Mouse (Mus musculus) midbrain, postnatal 0 days (tissue): ENCODE results near the gene Tyw5. TPM values are rescaled to one million over a fixed set of nuclear protein-coding genes. Genes with fewer than 3 reads are reported as not detected.

Experiments used
- ATAC-seq: fragments of 200-750 bp; cut with Nextera tagmentation; 2 replicates; pipeline ENCODE4 v1.8.0; 2017; ENCODE audit warnings: moderate number of reproducible peaks, mild to moderate bottlenecking, moderate TSS enrichment, moderate library complexity; ENCODE audit not compliant: low FRiP score
- DNase-seq: peaks from one replicate; pipeline ENCODE4 v3.0.0-alpha.2; 2015; ENCODE audit warnings: low spot score
- H3K27ac ChIP-seq: fragments of 300-500 bp; sonication (generic); 2 replicates; pipeline ENCODE4 v1.5.1; 2014; ENCODE audit warnings: low read depth, mild to moderate bottlenecking, low read length, mixed read lengths
- H3K27me3 ChIP-seq: fragments of 300-500 bp; sonication (generic); 2 replicates; pipeline ENCODE4 v1.6.1; 2014; ENCODE audit warnings: low read length, control low read depth, mixed read lengths; ENCODE audit not compliant: insufficient read depth
- H3K36me3 ChIP-seq: fragments of 300-500 bp; sonication (generic); 2 replicates; pipeline ENCODE4 v1.6.1; 2014; ENCODE audit warnings: low read length, control low read depth, mixed read lengths; ENCODE audit not compliant: insufficient read depth
- H3K4me1 ChIP-seq: fragments of 300-500 bp; sonication (generic); 2 replicates; pipeline ENCODE4 v1.6.1; 2014; ENCODE audit warnings: mild to moderate bottlenecking, control low read depth, antibody characterized with exemption, low read length, mixed read lengths; ENCODE audit not compliant: insufficient read depth
- H3K4me2 ChIP-seq: fragments of 300-500 bp; sonication (generic); 2 replicates; pipeline ENCODE4 v1.6.1; 2014; ENCODE audit warnings: low read depth, mild to moderate bottlenecking, low read length, mixed read lengths; ENCODE audit not compliant: poor library complexity, severe bottlenecking
- H3K4me3 ChIP-seq: fragments of 300-500 bp; sonication (generic); 2 replicates; pipeline ENCODE4 v1.5.1; 2014; ENCODE audit warnings: low read depth, mild to moderate bottlenecking, low read length, moderate library complexity
- H3K9ac ChIP-seq: fragments of 300-500 bp; sonication (generic); replicated peaks from 2 replicates; pipeline ENCODE4 v1.6.1; 2014; ENCODE audit warnings: mild to moderate bottlenecking, low read length, moderate library complexity, mixed read lengths; ENCODE audit not compliant: poor library complexity, severe bottlenecking
- H3K9me3 ChIP-seq: fragments of 300-500 bp; sonication (generic); 2 replicates; pipeline ENCODE4 v1.6.1; 2016; ENCODE audit warnings: low read length, control low read depth
- CTCF ChIP-seq: IDR thresholded peaks from 2 replicates; pipeline ENCODE4 v1.5.1; 2016; ENCODE audit warnings: antibody characterized with exemption, mild to moderate bottlenecking
- WGBS: fragments of 180-500 bp; shearing (Covaris S2); extraction: QIAGEN DNeasy Blood & Tissue Kit; methylation state at CpG from one replicate; pipeline ENCODE4 v1.1.7; 2014; 5-methylcytosine and 5-hydroxymethylcytosine counted together
- polyA plus RNA-seq: library from polyadenylated mRNA; unstranded; fragments of >200 nt; fragmentation: Nextera tagmentation; extraction: Ambion mirVana; gene quantifications from 2 replicates; pipeline ENCODE4 v1.2.1, GENCODE M21; 2015
- total RNA-seq: library from RNA; depleted of rRNA; stranded (reverse); fragments of >200 nt; gene quantifications from 2 replicates; pipeline ENCODE4 v1.2.3, GENCODE M21; 2014

Tyw5 gene
- total and polyA plus RNA-seq, 2 experiments from 2014 or later = 17.9 to 30.4 TPM

DNA sequence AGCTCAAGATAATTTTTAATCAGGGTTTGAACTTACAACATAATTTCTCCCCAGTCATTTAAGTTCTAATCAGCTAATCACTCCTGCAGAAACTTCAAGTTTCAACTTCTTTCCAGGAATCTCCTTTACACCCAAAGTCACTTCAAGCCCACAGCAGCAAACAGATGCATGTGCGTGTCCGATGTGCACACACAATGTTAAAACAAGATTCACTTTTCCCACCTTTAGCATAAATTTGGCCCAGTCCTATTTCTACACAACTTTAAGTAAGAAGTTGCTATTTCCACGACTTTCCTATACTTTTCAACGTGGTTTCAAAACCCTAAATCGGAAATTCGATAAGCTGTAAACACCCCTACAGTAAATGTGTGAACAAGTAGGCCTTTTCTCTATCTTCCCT is 30.1 kb downstream of the Tyw5 start:
- H3K4me3 ChIP-seq = peak overlapping the region; percentile 60; the same call in 1 of the 2 replicates
- no peak for ATAC-seq

DNA sequence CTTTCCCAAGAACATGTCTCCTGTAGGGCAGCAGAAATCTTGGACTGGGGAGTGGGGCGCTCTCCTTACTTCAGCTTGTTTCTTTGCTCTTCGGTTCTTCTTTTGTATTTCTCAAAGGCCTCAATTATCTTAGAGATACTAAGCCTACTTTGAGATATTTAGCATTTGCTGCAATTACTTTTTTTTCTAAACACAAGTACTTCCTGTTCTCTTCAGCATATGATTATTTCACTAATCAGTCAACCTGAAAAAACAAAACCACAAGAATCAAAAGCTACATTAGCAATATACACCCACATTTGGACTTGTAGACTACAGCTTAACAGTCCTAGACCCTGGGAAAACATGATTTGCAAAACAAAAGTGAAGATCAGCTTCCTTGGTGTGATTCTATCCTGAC is 31.6 kb downstream of the Tyw5 start:
- 94% methylated on average over 2 of the region's 2 CpGs for WGBS
- H3K9ac ChIP-seq = no peak overlapping the region
- no peaks in the 10 kb centered on the region for H3K27me3 ChIP-seq
- H3K4me3 ChIP-seq = no peak overlapping the region
- ATAC-seq (no peak), DNase-seq (no peak)
- no peaks in the 10 kb centered on the region for H3K9me3 ChIP-seq
- H3K4me1 ChIP-seq = no peaks in the 10 kb centered on the region
- TF ChIP-seq CTCF = no peak
- no peak overlapping the region for H3K27ac ChIP-seq
- no peak overlapping the region for H3K4me2 ChIP-seq
- H3K36me3 ChIP-seq = no peaks in the 10 kb centered on the region

More for the DNA sequence above, 30.1 kb downstream of the Tyw5 start:
- 68% methylated on average over 6 of the region's 6 CpGs for WGBS
- Histone ChIP-seq H3K36me3 (no peaks in the 10 kb centered on the region), H3K4me1 (no peaks in the 10 kb centered on the region), H3K9ac (no peak overlapping the region), H3K9me3 (no peaks in the 10 kb centered on the region), H3K27ac (no peak overlapping the region), H3K27me3 (no peaks in the 10 kb centered on the region), H3K4me2 (peak overlapping the region; percentile 55)
- DNase-seq = no peak
- TF ChIP-seq CTCF = no peak

DNA sequence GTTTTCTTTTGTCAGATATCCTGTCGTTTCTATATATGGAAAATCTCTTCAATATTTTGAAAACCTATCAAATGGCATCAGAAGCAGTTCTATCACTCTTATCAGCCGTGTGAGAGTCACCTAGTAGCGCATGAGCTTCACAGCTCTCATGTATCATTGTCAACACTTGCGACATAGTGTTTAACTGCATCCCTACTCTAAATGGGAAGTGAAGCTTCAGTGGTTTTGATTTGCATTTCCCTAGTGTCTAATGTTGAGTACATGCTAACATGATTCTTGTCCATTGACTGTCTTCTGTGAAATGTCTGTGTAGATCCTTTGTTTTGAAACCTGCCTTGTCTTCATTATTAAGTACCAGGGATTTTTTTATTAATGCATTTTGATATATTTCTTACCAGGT is 36.5 kb downstream of the Tyw5 start:
- H3K9me3 ChIP-seq = no peaks in the 10 kb centered on the region
- no peaks in the 10 kb centered on the region for H3K4me1 ChIP-seq
- H3K36me3 ChIP-seq = no peaks in the 10 kb centered on the region
- 88% methylated on average over 4 of the region's 4 CpGs for WGBS
- TF ChIP-seq CTCF = no peak
- no peak overlapping the region for H3K4me2 ChIP-seq
- H3K27me3 ChIP-seq = no peaks in the 10 kb centered on the region
- no peak overlapping the region for H3K4me3 ChIP-seq
- DNase-seq (no peak), ATAC-seq (no peak)
- no peak overlapping the region for H3K9ac ChIP-seq
- H3K27ac ChIP-seq = no peak overlapping the region

DNA sequence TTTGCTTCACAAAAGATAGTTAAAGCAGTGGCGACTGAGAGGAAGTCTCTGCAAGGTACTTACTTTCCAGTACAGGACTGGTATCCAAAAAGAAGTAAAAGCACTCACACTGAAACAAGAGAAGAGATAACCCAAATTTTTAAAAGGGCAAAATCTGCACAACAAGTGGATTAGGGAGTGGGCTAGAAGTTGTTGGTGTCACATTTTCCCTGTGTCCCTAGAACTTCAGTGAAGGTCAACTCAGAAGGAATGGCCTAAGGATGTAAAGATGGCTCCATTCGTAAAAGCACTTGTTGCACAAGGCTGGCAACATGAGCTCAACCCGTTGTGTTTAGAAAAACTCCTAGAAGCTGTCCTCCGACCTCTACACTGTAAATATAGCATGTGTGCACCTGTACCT is 37.8 kb downstream of the Tyw5 start:
- H3K27me3 ChIP-seq = no peaks in the 10 kb centered on the region
- ATAC-seq = no peak
- H3K4me2 ChIP-seq = no peak overlapping the region
- H3K27ac ChIP-seq = no peak overlapping the region
- 88% methylated on average over 4 of the region's 4 CpGs for WGBS
- H3K36me3 ChIP-seq = no peaks in the 10 kb centered on the region
- no peaks in the 10 kb centered on the region for H3K9me3 ChIP-seq
- no peak overlapping the region for H3K9ac ChIP-seq
- H3K4me3 ChIP-seq = no peak overlapping the region
- TF ChIP-seq CTCF = no peak
- H3K4me1 ChIP-seq = no peaks in the 10 kb centered on the region
- DNase-seq = no peak

DNA sequence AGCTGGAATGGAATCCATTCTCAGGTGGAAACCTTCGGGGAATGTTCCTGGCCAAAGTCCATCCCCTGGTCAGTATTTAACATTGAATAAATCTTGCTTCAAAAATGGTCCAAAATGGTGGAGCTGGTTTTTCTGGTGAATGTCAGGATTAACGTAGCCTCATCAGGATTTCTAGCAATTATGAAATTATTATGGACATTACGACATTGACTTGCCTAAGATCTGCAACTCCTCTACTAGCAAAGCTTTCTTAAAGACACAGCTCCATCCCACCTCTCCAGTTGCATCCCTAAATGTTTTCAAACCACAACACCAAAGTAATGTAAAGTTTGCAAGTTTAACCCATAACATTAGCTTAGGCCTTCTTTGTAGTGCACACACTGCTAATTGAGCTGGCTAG is 39.5 kb downstream of the Tyw5 start:
- H3K27ac ChIP-seq = no peak overlapping the region
- no peak for ATAC-seq

DNA sequence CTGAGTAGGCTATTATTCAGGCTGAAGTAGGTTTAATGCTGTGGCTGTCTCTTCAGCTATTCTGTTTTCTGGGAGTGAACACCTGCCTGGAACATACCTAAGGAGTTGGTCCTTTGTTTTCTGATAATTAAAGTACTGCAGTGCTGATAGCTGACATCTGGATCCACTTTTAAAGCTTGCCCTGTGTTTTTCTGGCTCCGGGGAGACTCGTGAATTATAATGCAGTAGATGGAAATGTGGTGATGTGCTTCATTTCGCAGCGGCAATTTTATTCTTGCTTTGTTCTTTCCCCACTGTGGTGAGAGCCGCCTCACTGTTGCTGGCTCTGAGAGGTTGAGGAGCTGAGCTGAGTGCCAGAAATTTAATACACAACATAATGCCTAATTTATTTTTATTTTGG is 48.4 kb downstream of the Tyw5 start:
- Histone ChIP-seq H3K27ac (no peak overlapping the region), H3K4me2 (no peak overlapping the region), H3K9ac (no peak overlapping the region), H3K4me3 (no peak overlapping the region), H3K27me3 (no peaks in the 10 kb centered on the region), H3K36me3 (no peaks in the 10 kb centered on the region), H3K9me3 (no peaks in the 10 kb centered on the region), H3K4me1 (no peaks in the 10 kb centered on the region)
- TF ChIP-seq CTCF = no peak
- WGBS = 56% methylated on average over 5 of the region's 5 CpGs
- DNase-seq (no peak), ATAC-seq (no peak)

More for the DNA sequence above, 39.5 kb downstream of the Tyw5 start:
- no peak overlapping the region for H3K4me3 ChIP-seq
- no peak overlapping the region for H3K4me2 ChIP-seq
- H3K36me3 ChIP-seq = no peaks in the 10 kb centered on the region
- H3K27me3 ChIP-seq = no peaks in the 10 kb centered on the region
- H3K4me1 ChIP-seq = no peaks in the 10 kb centered on the region
- no peak overlapping the region for H3K9ac ChIP-seq
- H3K9me3 ChIP-seq = no peaks in the 10 kb centered on the region
- DNase-seq = no peak
- 95% methylated on average over 3 of the region's 3 CpGs for WGBS
- TF ChIP-seq CTCF = no peak

DNA sequence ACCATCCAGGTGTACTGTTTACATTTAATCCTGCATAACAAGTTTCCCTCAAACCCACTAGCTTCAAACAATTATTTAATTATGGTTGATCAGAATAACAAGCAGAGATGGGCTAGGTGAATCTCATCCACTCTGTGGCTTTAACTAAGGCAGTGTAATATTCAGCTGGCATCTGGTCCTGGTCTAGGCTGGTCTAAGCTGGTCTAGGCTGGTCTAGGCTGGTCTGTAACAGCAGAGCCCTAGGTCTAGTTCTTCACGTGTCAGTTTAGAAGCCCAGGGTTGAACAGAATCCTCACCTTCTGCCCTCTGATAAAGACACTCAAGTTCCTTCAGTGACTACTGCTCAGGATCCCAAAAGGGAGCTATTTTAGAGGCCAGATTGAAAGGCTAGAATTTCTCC is 55.0 kb downstream of the Tyw5 start:
- Histone ChIP-seq H3K27me3 (no peaks in the 10 kb centered on the region), H3K4me2 (no peak overlapping the region), H3K36me3 (no peaks in the 10 kb centered on the region), H3K27ac (no peak overlapping the region), H3K4me1 (no peaks in the 10 kb centered on the region), H3K9ac (no peak overlapping the region), H3K4me3 (no peak overlapping the region), H3K9me3 (no peaks in the 10 kb centered on the region)
- DNase-seq (no peak), ATAC-seq (no peak)
- 83% methylated on average over 1 of the region's 1 CpGs for WGBS
- no peak for TF ChIP-seq CTCF
